Mouse (Mus musculus) common myeloid progenitor, adult 5-6 weeks (primary cell): ENCODE results near the gene Tmem120a. TPM values are rescaled to one million over a fixed set of nuclear protein-coding genes. Genes with fewer than 3 reads are reported as not detected.

Experiments
- ATAC-seq: replicated peaks from 2 replicates; pipeline ENCODE4 v1.8.0; 2016; ENCODE audit warnings: low read depth, mild to moderate bottlenecking, moderate TSS enrichment, inconsistent platforms; ENCODE audit not compliant: poor library complexity, severe bottlenecking
- total RNA-seq: library from RNA; stranded (forward); fragments of 200-1000, 187-1606 nt; gene quantifications from 2 replicates; pipeline ENCODE4 v1.2.3, GENCODE M21; 2017

Gene Tmem120a
- total RNA-seq, 1 experiment from 2014 or later = 12.4 TPM

DNA sequence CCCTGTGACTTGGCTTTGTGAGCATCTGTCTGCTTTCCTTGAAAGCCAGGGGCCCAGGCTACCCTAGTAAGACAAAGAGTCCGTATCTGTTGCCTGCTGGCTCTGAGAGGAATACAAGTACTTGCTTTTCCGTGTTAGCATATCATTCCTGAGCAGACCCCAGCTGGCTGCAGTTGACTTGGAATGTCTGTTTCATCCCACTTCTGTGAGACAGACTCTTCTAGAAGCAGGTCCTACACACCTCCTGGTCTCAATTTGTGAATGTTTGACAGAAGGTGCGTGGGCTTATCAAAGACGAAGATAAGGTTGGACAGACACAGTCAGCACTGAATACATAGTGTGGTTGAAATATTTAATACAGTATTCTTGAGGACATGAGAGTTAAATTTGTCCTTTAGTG lies 31.4 kb downstream of the Tmem120a start:
- ATAC-seq = 0 out of 2 replicates have a peak, but pooled peaks have one; percentile 0

DNA sequence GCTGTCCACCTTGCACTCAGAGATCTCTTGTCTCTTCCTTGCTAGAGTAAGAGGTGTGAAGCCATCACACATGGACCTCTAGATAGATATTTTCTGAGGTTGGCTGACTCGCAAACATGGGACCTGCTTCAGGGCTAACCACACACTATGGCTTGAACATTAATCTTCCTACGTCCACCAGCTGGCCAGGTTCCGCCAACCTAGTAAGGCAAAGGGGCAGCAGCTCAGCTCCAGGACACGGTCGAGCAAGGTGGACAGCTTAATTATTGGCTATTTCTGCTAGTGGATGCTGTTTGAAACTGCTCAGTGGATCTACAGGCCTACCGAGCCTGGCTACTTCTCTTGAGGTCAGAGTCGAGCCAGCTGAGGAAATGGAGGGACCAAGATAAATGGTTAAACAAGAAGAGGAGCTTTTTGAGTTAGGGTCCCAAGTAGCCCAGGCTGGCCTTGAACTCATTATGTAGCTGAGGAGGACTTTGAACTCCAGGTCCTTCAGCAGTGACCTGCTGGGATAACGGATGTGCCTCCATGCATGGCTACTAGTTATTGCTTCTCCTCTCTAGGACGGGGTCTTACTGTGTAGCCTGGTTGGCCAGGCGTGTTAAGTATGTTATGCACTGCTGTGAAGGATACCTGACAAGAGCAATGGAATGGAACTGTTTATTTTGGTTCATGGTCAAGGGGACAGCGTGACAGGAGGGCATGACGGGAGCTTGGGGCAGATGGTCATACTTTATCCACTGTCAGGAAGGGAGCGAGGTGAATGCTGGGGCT lies 32.5 kb downstream of the Tmem120a start:
- ATAC-seq = no peak

- ATAC-seq = 0 out of 2 replicates have a peak, but pooled peaks have one; percentile 10
Measured at GRCm38 (mm10) chr5:135710599-135711214, 33.5 kb downstream of the Tmem120a start.

- ATAC-seq = no peak
Measured at GRCm38 (mm10) chr5:135709716-135710115, 34.5 kb downstream of the Tmem120a start.

- ATAC-seq = peak; percentile 77
Measured at GRCm38 (mm10) chr5:135707855-135708254, 36.4 kb downstream of the Tmem120a start.

DNA sequence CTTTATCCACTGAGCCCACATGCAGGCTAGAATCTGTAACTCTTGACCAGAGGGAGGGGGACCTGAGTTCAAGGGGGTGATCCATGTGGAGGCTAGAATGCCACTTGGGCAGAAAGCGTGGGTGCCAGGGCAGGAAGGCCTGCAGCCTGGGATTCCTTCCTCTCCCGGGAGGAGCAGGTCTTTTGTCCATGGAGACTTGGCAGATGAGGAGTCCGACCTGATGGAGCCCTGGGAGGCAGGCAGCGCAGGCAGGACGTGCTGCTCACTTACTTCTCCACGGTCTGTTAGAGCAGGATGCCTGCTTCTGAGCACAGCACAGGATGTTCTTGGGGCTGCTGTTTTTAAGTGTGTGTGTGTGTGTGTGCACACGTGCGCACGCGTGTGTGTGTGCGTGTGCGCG lies 37.2 kb downstream of the Tmem120a start:
- no peak for ATAC-seq

DNA sequence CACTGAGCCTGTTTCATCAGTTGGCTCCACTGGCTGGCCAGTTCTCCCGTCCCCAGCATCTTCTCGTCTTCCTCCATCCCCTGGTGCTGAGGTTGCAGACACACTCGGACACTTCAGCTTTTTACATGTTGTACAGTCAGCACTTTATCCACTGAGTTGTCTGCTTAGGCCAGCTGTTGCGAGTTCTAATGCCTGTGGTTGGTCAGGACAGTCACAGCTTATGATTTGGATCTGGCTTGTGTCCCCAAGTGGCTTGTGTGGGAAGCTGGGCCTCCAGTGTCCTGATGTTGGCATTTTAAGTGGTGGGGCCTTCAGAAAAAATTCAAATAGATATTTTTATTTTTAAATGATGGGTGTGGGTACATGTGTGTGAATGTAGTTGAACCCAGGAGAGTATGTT lies 38.9 kb downstream of the Tmem120a start:
- no peak for ATAC-seq

DNA sequence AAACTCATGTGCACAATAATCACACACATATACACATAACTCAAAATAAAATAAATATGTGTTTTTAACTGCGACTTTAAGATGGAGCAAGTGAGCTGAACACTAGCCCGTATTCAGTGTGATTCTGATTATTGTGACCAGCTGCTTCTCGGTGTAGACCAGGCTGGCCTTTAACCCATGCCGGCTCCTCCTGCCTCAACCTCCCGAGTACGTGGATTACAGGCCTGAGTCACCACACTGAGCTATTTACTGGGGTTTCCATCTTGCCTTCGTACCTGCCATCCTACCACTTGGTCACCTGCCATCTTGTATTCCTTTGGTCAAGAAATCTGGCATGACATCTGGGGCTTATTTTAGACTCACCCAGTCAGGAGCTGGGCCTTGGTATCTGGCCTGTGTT lies 40.8 kb downstream of the Tmem120a start:
- ATAC-seq = no peak

GRCm38 (mm10) chr5:135702682-135703192 lies 41.5 kb downstream of the Tmem120a start:
- ATAC-seq = peak; percentile 85

GRCm38 (mm10) chr5:135702190-135702589 lies 42.1 kb downstream of the Tmem120a start:
- no peak for ATAC-seq

DNA sequence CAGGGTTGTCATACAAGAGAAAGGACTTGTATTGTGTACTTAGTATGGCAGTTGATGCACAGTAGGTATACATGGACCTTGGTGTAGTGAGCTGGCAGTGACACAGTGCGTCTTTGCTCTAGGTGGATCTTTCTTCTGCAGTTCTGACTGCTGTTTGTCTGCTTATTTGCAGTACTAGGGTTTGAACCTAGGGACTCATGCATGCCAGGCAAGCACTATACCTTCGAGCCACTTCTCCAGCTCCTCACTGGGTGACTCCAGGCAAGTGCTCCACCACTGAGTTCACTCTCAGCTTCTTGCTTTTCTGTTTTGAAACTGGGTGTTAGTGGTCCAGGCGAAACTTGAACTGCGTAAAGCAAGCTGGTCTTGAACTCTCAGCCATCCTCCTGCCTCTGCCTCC lies 42.6 kb downstream of the Tmem120a start:
- ATAC-seq = no peak

GRCm38 (mm10) chr5:135697711-135698111 lies 46.5 kb downstream of the Tmem120a start:
- ATAC-seq = no peak

DNA sequence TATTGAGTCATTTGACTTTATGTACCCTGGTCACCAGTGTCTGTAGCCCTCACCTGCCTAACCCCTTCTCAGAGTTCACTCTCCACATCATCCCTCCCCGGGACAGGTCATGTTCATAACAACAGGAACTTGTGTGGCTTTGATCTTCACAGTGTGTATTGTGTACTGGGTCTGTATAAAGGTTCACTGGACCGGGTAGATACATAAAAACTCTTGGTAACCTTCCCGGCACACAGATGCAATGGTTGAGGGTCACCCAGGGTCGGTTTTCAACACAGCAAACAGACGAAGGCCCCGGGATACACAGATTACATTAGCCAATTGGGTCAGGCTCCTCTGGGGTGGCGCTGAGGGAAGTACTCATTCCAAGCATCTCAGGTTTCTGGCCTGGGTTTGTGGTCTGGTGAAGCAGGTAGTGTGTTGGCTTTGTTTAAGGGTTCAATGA lies 48.9 kb downstream of the Tmem120a start:
- no peak for ATAC-seq

DNA sequence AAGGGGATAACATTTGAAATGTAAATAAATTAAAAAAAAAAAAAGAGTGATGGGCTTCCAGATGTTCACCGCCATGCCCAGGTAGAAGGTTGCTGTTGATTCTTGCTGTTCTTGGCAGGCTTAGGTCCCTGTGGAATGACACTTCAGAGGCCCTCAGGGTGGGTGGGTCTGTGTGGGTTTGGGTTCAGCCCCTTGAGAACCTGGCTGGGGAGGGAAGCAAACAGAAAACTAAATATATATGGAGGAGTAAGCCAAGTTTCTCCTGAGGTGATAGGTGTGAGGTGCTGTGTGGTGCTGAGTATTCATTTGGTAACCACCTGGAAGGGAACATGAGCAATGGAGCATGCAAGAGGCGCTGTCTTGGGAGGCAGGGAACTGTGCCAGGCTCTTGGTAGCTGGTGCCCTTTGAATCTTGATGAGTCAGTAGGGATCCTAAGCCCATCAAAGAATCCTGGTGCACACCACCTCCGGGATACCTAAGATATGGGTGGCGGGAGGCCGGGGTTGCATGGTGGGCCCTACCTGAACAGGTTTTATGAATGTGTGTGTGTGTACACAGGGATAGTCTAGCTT lies 50.9 kb downstream of the Tmem120a start:
- ATAC-seq = no peak

DNA sequence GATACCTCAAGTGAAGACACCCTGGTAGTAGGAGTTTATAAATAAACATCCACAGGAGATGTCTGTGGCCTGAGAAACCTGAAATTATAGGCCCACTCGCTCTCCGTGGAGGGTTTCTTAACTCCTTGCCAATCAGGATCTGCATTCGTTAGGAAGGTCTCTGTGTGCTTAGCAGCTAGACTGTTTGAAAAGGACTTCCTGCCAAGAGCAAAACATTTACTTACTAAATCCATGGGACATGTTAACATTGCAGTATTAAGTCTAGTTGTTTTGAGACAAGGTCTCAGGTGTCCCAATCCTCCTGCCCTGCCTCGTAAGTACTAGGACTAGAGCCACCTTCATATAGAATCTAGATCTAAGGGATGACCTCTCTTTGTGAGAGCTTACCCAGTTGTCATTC lies 53.0 kb downstream of the Tmem120a start:
- ATAC-seq = no peak

DNA sequence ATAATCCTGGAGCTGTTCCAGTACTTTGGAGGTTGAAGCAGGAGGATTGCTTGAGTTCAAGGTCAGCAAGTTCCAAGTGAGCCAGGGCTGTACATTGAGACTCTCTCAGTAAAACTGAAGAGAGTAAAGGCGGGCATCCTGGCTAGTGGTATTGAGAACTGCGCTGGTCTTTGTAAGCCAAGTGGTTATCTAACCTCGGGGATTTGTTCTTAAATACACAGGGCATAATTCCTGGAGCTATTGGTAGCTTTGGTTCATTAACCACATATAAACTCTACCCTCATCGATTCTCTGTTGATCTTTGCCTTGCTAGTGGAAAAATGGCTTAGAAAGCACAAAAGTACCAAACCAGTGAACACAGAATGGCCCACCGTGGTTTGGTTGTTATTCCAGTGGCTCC lies 53.8 kb downstream of the Tmem120a start:
- no peak for ATAC-seq

Other genes starting within 250 kb of the Tmem120a start
- gene Hip1, start 199.3 kb downstream of the Tmem120a start, total RNA-seq = 4.2 and 8.5 TPM in 2 replicates
- gene Ccl26, start 180.9 kb downstream of the Tmem120a start, total RNA-seq = not detected in 2 replicates
- not detected in 2 replicates for gene Ccl24, start 171.4 kb downstream of the Tmem120a start, total RNA-seq
- gene Rhbdd2, start 111.8 kb downstream of the Tmem120a start, total RNA-seq = 12.4 and 14.0 TPM in 2 replicates
- gene Por, start 74.4 kb downstream of the Tmem120a start, total RNA-seq = 55.7 and 72.0 TPM in 2 replicates
- gene Styxl1, start 33.9 kb upstream of the Tmem120a start, total RNA-seq = not detected in 2 replicates
- 189 and 208 TPM in 2 replicates for gene Mdh2, start 34.0 kb upstream of the Tmem120a start, total RNA-seq
- gene Srrm3, start 62.4 kb upstream of the Tmem120a start, total RNA-seq = not detected in 2 replicates
- gene Hspb1, start 143.5 kb upstream of the Tmem120a start, total RNA-seq = 0.46 and 1.4 TPM in 2 replicates
- gene Ywhag, start 190.2 kb upstream of the Tmem120a start, total RNA-seq = 79.8 and 122 TPM in 2 replicates
- 1.0 and 1.3 TPM in 2 replicates for gene Ssc4d, start 230.1 kb upstream of the Tmem120a start, total RNA-seq
- gene Zp3, start 235.7 kb upstream of the Tmem120a start, total RNA-seq = not detected in 2 replicates